Mouse (Mus musculus) limb, embryonic 15.5 days (tissue): ENCODE measurements around the gene Olfr362. TPM values are rescaled to one million over a fixed set of nuclear protein-coding genes. Genes with fewer than 3 reads are reported as not detected.
"Not testable (repeated sequence)": the region's sequence is repeated elsewhere in the genome, so short reads cannot be mapped to it uniquely, and the experiment has no call there.

Experiments used
- ATAC-seq: fragments of 200-750 bp; cut with Nextera tagmentation; 2 replicates; pipeline ENCODE4 v1.8.0; 2017; ENCODE audit warnings: low read depth, moderate TSS enrichment; ENCODE audit not compliant: insufficient number of reproducible peaks, low FRiP score, low TSS enrichment
- H3K27ac ChIP-seq: fragments of 300-500 bp; sonication (generic); 2 replicates; pipeline ENCODE4 v1.5.1; 2015; ENCODE audit warnings: moderate library complexity, mild to moderate bottlenecking, inconsistent platforms
- H3K27me3 ChIP-seq: fragments of 300-500 bp; sonication (generic); 2 replicates; pipeline ENCODE4 v1.6.1; 2015; ENCODE audit warnings: inconsistent platforms
- H3K36me3 ChIP-seq: fragments of 300-500 bp; sonication (generic); 2 replicates; pipeline ENCODE4 v1.6.1; 2015; ENCODE audit warnings: inconsistent platforms
- H3K4me1 ChIP-seq: fragments of 300-500 bp; sonication (generic); 2 replicates; pipeline ENCODE4 v1.6.1; 2015; ENCODE audit warnings: inconsistent platforms
- H3K4me2 ChIP-seq: fragments of 300-500 bp; sonication (generic); 2 replicates; pipeline ENCODE4 v1.6.1; 2015; ENCODE audit warnings: mild to moderate bottlenecking, inconsistent platforms
- H3K4me3 ChIP-seq: fragments of 300-500 bp; sonication (generic); 2 replicates; pipeline ENCODE4 v1.5.1; 2015; ENCODE audit warnings: mild to moderate bottlenecking, inconsistent platforms
- H3K9ac ChIP-seq: fragments of 300-500 bp; sonication (generic); 2 replicates; pipeline ENCODE4 v1.6.1; 2015; ENCODE audit warnings: inconsistent platforms
- H3K9me3 ChIP-seq: fragments of 300-500 bp; sonication (generic); 2 replicates; pipeline ENCODE4 v1.6.1; 2016; ENCODE audit warnings: inconsistent platforms
- WGBS: fragments of 180-500 bp; shearing (Covaris S2); methylation state at CpG from one replicate; pipeline ENCODE4 v1.1.7; 2015; 5-methylcytosine and 5-hydroxymethylcytosine counted together
- polyA plus RNA-seq: library from polyadenylated mRNA; unstranded; fragments of >200 nt; fragmentation: Nextera tagmentation; extraction: Ambion mirVana; gene quantifications from 2 replicates; pipeline ENCODE4 v1.2.1, GENCODE M21; 2015

Olfr362 gene
- polyA plus RNA-seq = not detected in 2 replicates

- ATAC-seq = no peak
- Histone ChIP-seq H3K36me3 (no peaks in the 10 kb centered on the region), H3K4me1 (no peaks in the 10 kb centered on the region), H3K27ac (no peak within 1 kb of the TSS), H3K4me3 (no peak within 1 kb of the TSS), H3K4me2 (no peak within 1 kb of the TSS), H3K9ac (no peak within 1 kb of the TSS), H3K27me3 (no peaks in the 10 kb centered on the region), H3K9me3 (0 out of 2 replicates have a peak, but pooled peaks cover 3% of the 10 kb centered on the region)
- 88% methylated on average over 1 of the region's 1 CpGs for WGBS
These were observed at the start of gene Olfr362 for GRCm38 (mm10) chr2:37117810-37118209. TSS of gene Olfr362 (minus strand) at chr2:37117910.

GRCm38 (mm10) chr2:37139022-37139421, 21.3 kb upstream of the Olfr362 start, which contains the start of gene Olfr364-ps1:
TSS of gene Olfr364-ps1 (plus strand) at chr2:37139322.
- Histone ChIP-seq H3K27me3 (no peaks in the 10 kb centered on the region), H3K4me1 (no peaks in the 10 kb centered on the region), H3K9me3 (no peaks in the 10 kb centered on the region), H3K9ac (no peak within 1 kb of the TSS), H3K4me3 (no peak within 1 kb of the TSS), H3K27ac (no peak within 1 kb of the TSS), H3K36me3 (no peaks in the 10 kb centered on the region), H3K4me2 (no peak within 1 kb of the TSS)
- ATAC-seq = no peak
- WGBS = 79% methylated on average over 3 of the region's 3 CpGs

- WGBS = 83% methylated on average over 1 of the region's 1 CpGs
- not testable (repeated sequence) for ATAC-seq, H3K9ac ChIP-seq, H3K4me1 ChIP-seq, H3K27ac ChIP-seq, H3K36me3 ChIP-seq, H3K4me3 ChIP-seq, H3K9me3 ChIP-seq, H3K27me3 ChIP-seq, H3K4me2 ChIP-seq
These were observed 28.5 kb downstream of the Olfr362 start, which contains the start of gene Olfr361 for GRCm38 (mm10) chr2:37089190-37089589. TSS of gene Olfr361 (minus strand) at chr2:37089290.

- H3K4me1 ChIP-seq = no peaks in the 10 kb centered on the region
- H3K27ac ChIP-seq = no peak within 1 kb of the TSS
- no peak within 1 kb of the TSS for H3K4me2 ChIP-seq
- H3K9me3 ChIP-seq = peaks cover 3% of the 10 kb centered on the region; the same call in 1 of the 2 replicates
- no peaks in the 10 kb centered on the region for H3K36me3 ChIP-seq
- ATAC-seq = no peak
- H3K9ac ChIP-seq = no peak within 1 kb of the TSS
- H3K27me3 ChIP-seq = no peaks in the 10 kb centered on the region
- no peak within 1 kb of the TSS for H3K4me3 ChIP-seq
These were observed 52.3 kb downstream of the Olfr362 start, which contains the start of gene Olfr360 for GRCm38 (mm10) chr2:37065446-37065845. TSS of gene Olfr360 (plus strand) at chr2:37065746.

Other genes with a start within 250 kb of the Olfr362 start
- gene Olfr352, start 249.4 kb downstream of the Olfr362 start, polyA plus RNA-seq = not detected in 2 replicates
- gene Olfr353, start 225.0 kb downstream of the Olfr362 start, polyA plus RNA-seq = not detected in 2 replicates
- not detected in 2 replicates for gene Olfr354, start 212.2 kb downstream of the Olfr362 start, polyA plus RNA-seq
- not detected in 2 replicates for gene Olfr355, start 189.0 kb downstream of the Olfr362 start, polyA plus RNA-seq
- gene Olfr356, start 180.8 kb downstream of the Olfr362 start, polyA plus RNA-seq = not detected in 2 replicates
- not detected in 2 replicates for gene Olfr357, start 124.1 kb downstream of the Olfr362 start, polyA plus RNA-seq
- not detected in 2 replicates for gene Olfr358, start 108.6 kb downstream of the Olfr362 start, polyA plus RNA-seq
- gene Olfr360, start 52.2 kb downstream of the Olfr362 start, polyA plus RNA-seq = not detected in 2 replicates
- not detected in 2 replicates for gene Olfr361, start 28.6 kb downstream of the Olfr362 start, polyA plus RNA-seq
- gene Olfr364-ps1, start 21.4 kb upstream of the Olfr362 start, polyA plus RNA-seq = not detected in 2 replicates
- gene Olfr365, start 70.3 kb upstream of the Olfr362 start, polyA plus RNA-seq = not detected in 2 replicates
- gene Olfr366, start 93.7 kb upstream of the Olfr362 start, polyA plus RNA-seq = not detected in 2 replicates
- gene Olfr368, start 208.6 kb upstream of the Olfr362 start, polyA plus RNA-seq = not detected in 2 replicates
- gene Pdcl, start 241.4 kb upstream of the Olfr362 start, polyA plus RNA-seq = 38.5 TPM in 2 replicates